Mouse (Mus musculus): Measurements from ENCODE around the gene Irs1.

GRCm38 (mm10) chr1:82287052-82287775 lies 4.0 kb downstream of the Irs1 start:
- TF ChIP-seq CTCF (IDR thresholded peaks at IDR 0.05; ENCODE audit: low read depth): no peak
- no peak for TF ChIP-seq EP300 (optimal IDR thresholded peaks at IDR 0.05)

Measured in stomach, postnatal 0 days (tissue).